Mouse (Mus musculus) lung, postnatal 0 days (tissue): ENCODE data around the gene Ncam1. TPM values are rescaled to one million over a fixed set of nuclear protein-coding genes. Genes with fewer than 3 reads are reported as not detected.

Experiments used
- ATAC-seq: fragments of 200-750 bp; cut with Nextera tagmentation; 2 replicates; pipeline ENCODE4 v1.8.0; 2017; ENCODE audit warnings: moderate library complexity
- DNase-seq: peaks from one replicate; pipeline ENCODE4 v3.0.0-alpha.2; 2016; ENCODE audit warnings: low spot score
- H3K27ac ChIP-seq: fragments of 300-500 bp; sonication (generic); 2 replicates; pipeline ENCODE4 v1.5.1; 2014; ENCODE audit warnings: antibody characterized with exemption, mild to moderate bottlenecking, low read length, mixed read lengths
- H3K27me3 ChIP-seq: fragments of 300-500 bp; sonication (generic); replicated peaks from 2 replicates; pipeline ENCODE4 v1.6.1; 2014; ENCODE audit warnings: low read length, mixed read lengths; ENCODE audit not compliant: insufficient read depth
- H3K36me3 ChIP-seq: fragments of 300-500 bp; sonication (generic); 2 replicates; pipeline ENCODE4 v1.6.1; 2014; ENCODE audit warnings: low read length, mixed read lengths; ENCODE audit not compliant: insufficient read depth
- H3K4me1 ChIP-seq: fragments of 300-500 bp; sonication (generic); 2 replicates; pipeline ENCODE4 v1.6.1; 2014; ENCODE audit warnings: antibody characterized with exemption, low read depth, low read length, mixed read lengths; ENCODE audit not compliant: insufficient read depth
- H3K4me2 ChIP-seq: fragments of 300-500 bp; sonication (generic); replicated peaks from 2 replicates; pipeline ENCODE4 v1.6.1; 2014; ENCODE audit warnings: low read depth, mild to moderate bottlenecking, low read length, moderate library complexity, mixed read lengths
- H3K4me3 ChIP-seq: fragments of 300-500 bp; sonication (generic); 2 replicates; pipeline ENCODE4 v1.5.1; 2014; ENCODE audit warnings: low read depth, low read length
- H3K9ac ChIP-seq: fragments of 300-500 bp; sonication (generic); replicated peaks from 2 replicates; pipeline ENCODE4 v1.6.1; 2014; ENCODE audit warnings: low read depth, mild to moderate bottlenecking
- H3K9me3 ChIP-seq: fragments of 300-500 bp; sonication (generic); 2 replicates; pipeline ENCODE4 v1.6.1; 2016; ENCODE audit warnings: low read length, mixed read lengths
- CTCF ChIP-seq: IDR thresholded peaks from 2 replicates; pipeline ENCODE4 v1.5.1; 2016; ENCODE audit warnings: antibody characterized with exemption, mild to moderate bottlenecking
- EP300 ChIP-seq: IDR thresholded peaks from 2 replicates; pipeline ENCODE4 v1.6.1; 2016; ENCODE audit warnings: antibody characterized with exemption, mild to moderate bottlenecking, control low read depth
- WGBS: fragments of 180-500 bp; shearing (Covaris S2); extraction: QIAGEN DNeasy Blood & Tissue Kit; methylation state at CpG from one replicate; pipeline ENCODE4 v1.1.7; 2014; 5-methylcytosine and 5-hydroxymethylcytosine counted together
- polyA plus RNA-seq: library from polyadenylated mRNA; unstranded; fragments of >200 nt; fragmentation: Nextera tagmentation; extraction: Ambion mirVana; gene quantifications from 2 replicates; pipeline ENCODE4 v1.2.1, GENCODE M21; 2015

Gene Ncam1
- polyA plus RNA-seq, 1 experiment from 2014 or later: 2.4 TPM

GRCm38 (mm10) chr9:49623934-49624505, 174.7 kb downstream of the Ncam1 start:
- TF ChIP-seq EP300 (no peak), CTCF (no peak)
- no peak overlapping the region for H3K27ac ChIP-seq
- H3K9ac ChIP-seq: no peak overlapping the region
- DNase-seq: peak; percentile 51
- H3K27me3 ChIP-seq: no peaks in the 10 kb centered on the region
- no peak overlapping the region for H3K4me2 ChIP-seq
- no peak overlapping the region for H3K4me3 ChIP-seq
- no peak; the same call in 1 of the 2 replicates for ATAC-seq
- WGBS: 50% methylated on average over 3 of the region's 3 CpGs
- H3K9me3 ChIP-seq: no peaks in the 10 kb centered on the region
- H3K36me3 ChIP-seq: no peaks in the 10 kb centered on the region
- H3K4me1 ChIP-seq: no peaks in the 10 kb centered on the region

GRCm38 (mm10) chr9:49622928-49623676, 175.6 kb downstream of the Ncam1 start:
- no peaks in the 10 kb centered on the region for H3K4me1 ChIP-seq
- 74% methylated on average over 9 of the region's 9 CpGs for WGBS
- DNase-seq: no peak
- H3K9ac ChIP-seq: no peak overlapping the region
- H3K36me3 ChIP-seq: no peaks in the 10 kb centered on the region
- H3K4me2 ChIP-seq: no peak overlapping the region
- no peak overlapping the region for H3K27ac ChIP-seq
- TF ChIP-seq EP300: no peak
- TF ChIP-seq CTCF: no peak
- no peaks in the 10 kb centered on the region for H3K27me3 ChIP-seq
- no peak for ATAC-seq
- H3K4me3 ChIP-seq: no peak overlapping the region
- no peaks in the 10 kb centered on the region for H3K9me3 ChIP-seq

- Histone ChIP-seq H3K4me1 (no peaks in the 10 kb centered on the region), H3K9ac (no peak overlapping the region), H3K27me3 (no peaks in the 10 kb centered on the region), H3K4me3 (no peak overlapping the region), H3K4me2 (no peak overlapping the region), H3K27ac (no peak overlapping the region), H3K9me3 (no peaks in the 10 kb centered on the region), H3K36me3 (no peaks in the 10 kb centered on the region)
- ATAC-seq: no peak
- no peak for DNase-seq
- 93% methylated on average over 11 of the region's 11 CpGs for WGBS
- TF ChIP-seq CTCF (no peak), EP300 (no peak)
Observed at GRCm38 (mm10) chr9:49621691-49622090, 177.0 kb downstream of the Ncam1 start.

GRCm38 (mm10) chr9:49618699-49619392, 179.9 kb downstream of the Ncam1 start:
- 80% methylated on average over 9 of the region's 9 CpGs for WGBS
- H3K9me3 ChIP-seq: no peaks in the 10 kb centered on the region
- ATAC-seq (no peak), DNase-seq (no peak)
- TF ChIP-seq CTCF: no peak
- no peak for TF ChIP-seq EP300
- H3K27ac ChIP-seq: no peak overlapping the region
- no peak overlapping the region for H3K9ac ChIP-seq
- H3K36me3 ChIP-seq: no peaks in the 10 kb centered on the region
- no peaks in the 10 kb centered on the region for H3K27me3 ChIP-seq
- no peaks in the 10 kb centered on the region for H3K4me1 ChIP-seq
- H3K4me3 ChIP-seq: no peak overlapping the region
- H3K4me2 ChIP-seq: no peak overlapping the region

- H3K4me2 ChIP-seq: no peak overlapping the region
- no peaks in the 10 kb centered on the region for H3K4me1 ChIP-seq
- no peaks in the 10 kb centered on the region for H3K9me3 ChIP-seq
- no peak for TF ChIP-seq CTCF
- no peak for TF ChIP-seq EP300
- no peaks in the 10 kb centered on the region for H3K36me3 ChIP-seq
- H3K27ac ChIP-seq: no peak overlapping the region
- no peak overlapping the region for H3K9ac ChIP-seq
- H3K4me3 ChIP-seq: no peak overlapping the region
- no peaks in the 10 kb centered on the region for H3K27me3 ChIP-seq
- whole genome bisulfite sequencing: 59% methylated on average over 2 of the region's 2 CpGs
- DNase-seq: no peak
- ATAC-seq: no peak
Observed at GRCm38 (mm10) chr9:49618266-49618665, 180.5 kb downstream of the Ncam1 start.

- Histone ChIP-seq H3K4me2 (no peak overlapping the region), H3K4me1 (no peaks in the 10 kb centered on the region), H3K27ac (no peak overlapping the region), H3K36me3 (no peaks in the 10 kb centered on the region), H3K4me3 (no peak overlapping the region), H3K9ac (no peak overlapping the region), H3K27me3 (no peaks in the 10 kb centered on the region), H3K9me3 (no peaks in the 10 kb centered on the region)
- ATAC-seq: no peak
- TF ChIP-seq EP300: no peak
- peak; percentile 85 for TF ChIP-seq CTCF
- DNase-seq: peak; percentile 68
- WGBS: 12% methylated on average over 3 of the region's 3 CpGs
Observed at GRCm38 (mm10) chr9:49617216-49617615, 181.5 kb downstream of the Ncam1 start.
